8 mouse cellular contexts compared by ENCODE assay signal in genomic region chr1:152511237-152511636, GRCm38 (mm10).
A peak's percentile ranks its signal among the peaks of the same experiment; 100 is the strongest.
DNase-seq lines count a peak whose midpoint lies in the region; ATAC-seq lines count a peak whose summit lies in the region.

No protein-coding gene starts in this region.

- H3K4me3 ChIP-seq in midbrain, embryonic 14.5 days (replicated peaks; ENCODE audit: low read depth, low read length), result no peak overlapping the region
- no peak overlapping the region for H3K4me3 ChIP-seq in midbrain, embryonic 16.5 days (ENCODE audit: low read depth, low read length)

- no peak overlapping the region for H3K9ac ChIP-seq in midbrain, embryonic 14.5 days (replicated peaks; ENCODE audit: low read length)
- no peak overlapping the region for H3K9ac ChIP-seq in midbrain, embryonic 16.5 days (ENCODE audit: low read depth, low read length)

- no peaks in the 10 kb centered on the region for H3K36me3 ChIP-seq in midbrain, embryonic 14.5 days (ENCODE audit: control insufficient read depth, insufficient read depth, low read length)
- no peaks in the 10 kb centered on the region for H3K36me3 ChIP-seq in midbrain, embryonic 16.5 days (ENCODE audit: control insufficient read depth, insufficient read depth, low read length)

- intact Hi-C loops in left cerebral cortex, postnatal 36 days (cut with DNase I), result no loop called here

- DNase-seq in adrenal gland, postnatal 10 days, result peak; percentile 15
- DNase-seq in adrenal gland, adult 2 months, result no peak
- peak; percentile 45 for DNase-seq in midbrain, embryonic 14.5 days
- DNase-seq in lung, postnatal 10 days, result peak; percentile 74
- no peak for DNase-seq in yolk sac, embryonic 10.5 days (ENCODE audit: low spot score)
- DNase-seq in left cerebral cortex, postnatal 36 days (ENCODE audit: low spot score in 2 of 2), result no peak

- no peaks in the 10 kb centered on the region for H3K4me1 ChIP-seq in midbrain, embryonic 14.5 days (ENCODE audit: control insufficient read depth, insufficient read depth, low read length)
- no peaks in the 10 kb centered on the region for H3K4me1 ChIP-seq in midbrain, embryonic 16.5 days (ENCODE audit: control insufficient read depth, insufficient read depth, low read length)

- no peaks in the 10 kb centered on the region for H3K9me3 ChIP-seq in midbrain, embryonic 14.5 days (ENCODE audit: control insufficient read depth, low read length)
- no peaks in the 10 kb centered on the region for H3K9me3 ChIP-seq in midbrain, embryonic 16.5 days (replicated peaks; ENCODE audit: control insufficient read depth, low read length, poor library complexity, severe bottlenecking)

- H3K27me3 ChIP-seq in midbrain, embryonic 14.5 days (ENCODE audit: control insufficient read depth, insufficient read depth, low read length), result no peaks in the 10 kb centered on the region
- no peaks in the 10 kb centered on the region for H3K27me3 ChIP-seq in midbrain, embryonic 16.5 days (ENCODE audit: control insufficient read depth, insufficient read depth, low read depth, low read length)

- peak; percentile 50; the same call in 1 of the 2 replicates for ATAC-seq in midbrain, embryonic 14.5 days (ENCODE audit: low FRiP score, low TSS enrichment)
- no peak for ATAC-seq in midbrain, embryonic 16.5 days
- ATAC-seq in erythroblast, adult 5-6 weeks (replicated peaks; ENCODE audit: low FRiP score, poor library complexity, severe bottlenecking), result peak; percentile 74

- H3K27ac ChIP-seq in midbrain, embryonic 14.5 days (replicated peaks; ENCODE audit: low read depth, low read length), result no peak overlapping the region
- no peak overlapping the region for H3K27ac ChIP-seq in midbrain, embryonic 16.5 days (ENCODE audit: low read length)

- 74% methylated on average over 4 of the region's 4 CpGs for WGBS in midbrain, embryonic 14.5 days
- 79% methylated on average over 4 of the region's 4 CpGs for WGBS in midbrain, embryonic 16.5 days

- no peak overlapping the region for H3K4me2 ChIP-seq in midbrain, embryonic 14.5 days (ENCODE audit: low read length)
- no peak overlapping the region for H3K4me2 ChIP-seq in midbrain, embryonic 16.5 days (ENCODE audit: low read length)

Comparison
In these comparisons a context has a peak if more than half of its experiments do, and no peak if none do; other contexts are left out.
1. DNase-seq: peak in adrenal gland, postnatal 10 days (single experiment), midbrain, embryonic 14.5 days (single experiment) and lung, postnatal 10 days (single experiment); none in adrenal gland, adult 2 months (single experiment), yolk sac, embryonic 10.5 days (single experiment) and left cerebral cortex, postnatal 36 days (0 of 2).